Mouse (Mus musculus): ENCODE measurements around the gene 1700018F24Rik. TPM values are rescaled to one million over a fixed set of nuclear protein-coding genes. Genes with fewer than 3 reads are reported as not detected.
A peak's percentile ranks its signal among the peaks of the same experiment; 100 is the strongest.
"Not testable (repeated sequence)": the region's sequence is repeated elsewhere in the genome, so short reads cannot be mapped to it uniquely, and the experiment has no call there.

1700018F24Rik gene
- not detected in 2 replicates for polyA plus RNA-seq (2016; fragmentation: Nextera tagmentation; extraction: Ambion mirVana)

DNA sequence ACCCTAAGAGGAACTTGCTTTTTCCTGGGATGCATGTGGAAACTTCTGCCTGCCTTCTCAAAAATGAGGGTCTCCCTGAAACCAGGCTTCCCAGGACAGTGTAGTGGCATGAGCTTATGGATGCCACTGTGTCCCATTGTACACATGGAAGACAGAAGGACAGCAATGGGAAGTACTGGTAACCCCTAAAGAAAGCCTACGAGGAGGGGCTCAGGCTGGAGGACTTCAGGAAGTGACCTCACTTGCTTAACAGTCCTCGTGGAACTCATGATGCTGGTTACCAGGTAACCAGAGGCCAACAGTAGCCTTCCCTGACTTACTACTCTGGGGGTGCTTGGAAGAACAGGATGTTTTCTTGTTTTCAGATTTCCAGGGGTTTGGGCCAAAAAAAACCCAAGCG, at the start of gene 1700018F24Rik:
Gene 1700018F24Rik (plus strand): TSS at position 301 of the 400 bp plus-strand sequence.
- 59% methylated on average over 3 of the region's 3 CpGs for WGBS
- not testable (repeated sequence) for H3K4me1 ChIP-seq; H3K27me3 ChIP-seq (ENCODE audit: insufficient read depth, poor library complexity, severe bottlenecking); H3K4me3 ChIP-seq; DNase-seq (ENCODE audit: low spot score); H3K27ac ChIP-seq; H3K9me3 ChIP-seq; H3K36me3 ChIP-seq

DNA sequence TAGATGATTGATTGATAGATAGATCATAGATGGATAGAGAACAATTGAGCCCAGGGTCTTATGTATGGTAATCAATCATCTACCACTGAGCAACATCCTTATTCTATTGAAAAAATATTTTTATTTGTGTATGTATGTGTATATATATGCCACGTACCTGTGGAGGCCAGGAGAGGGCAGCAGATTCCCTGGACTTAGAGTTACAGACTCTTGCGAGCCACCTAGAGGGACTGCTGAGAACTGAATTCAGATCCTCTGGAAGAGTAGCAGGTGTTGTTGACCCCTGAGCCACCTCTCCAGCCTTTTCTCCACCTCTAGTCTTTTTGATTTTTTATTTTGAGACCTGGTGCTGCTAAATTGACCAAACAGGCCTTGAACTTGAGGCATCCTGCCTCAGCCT, 44.3 kb upstream of the 1700018F24Rik start:
- Histone ChIP-seq H3K36me3 (no peaks in the 10 kb centered on the region), H3K9me3 (no peaks in the 10 kb centered on the region), H3K4me3 (no peak overlapping the region), H3K4me1 (no peaks in the 10 kb centered on the region), H3K27ac (no peak overlapping the region), H3K27me3 (ENCODE audit: insufficient read depth, poor library complexity, severe bottlenecking) (no peaks in the 10 kb centered on the region)
- no peak for DNase-seq (ENCODE audit: low spot score)
- 28% methylated on average over 2 of the region's 2 CpGs for WGBS

GRCm38 (mm10) chr5:145003362-145003761, 39.4 kb upstream of the 1700018F24Rik start:
- no peak for DNase-seq (ENCODE audit: low spot score)
- no peaks in the 10 kb centered on the region for H3K27me3 ChIP-seq (ENCODE audit: insufficient read depth, poor library complexity, severe bottlenecking)
- H3K36me3 ChIP-seq = no peaks in the 10 kb centered on the region
- H3K9me3 ChIP-seq = no peaks in the 10 kb centered on the region
- H3K4me3 ChIP-seq = no peak overlapping the region
- peaks cover 15% of the 10 kb centered on the region for H3K4me1 ChIP-seq
- 86% methylated on average over 3 of the region's 3 CpGs for WGBS
- no peak overlapping the region for H3K27ac ChIP-seq

DNA sequence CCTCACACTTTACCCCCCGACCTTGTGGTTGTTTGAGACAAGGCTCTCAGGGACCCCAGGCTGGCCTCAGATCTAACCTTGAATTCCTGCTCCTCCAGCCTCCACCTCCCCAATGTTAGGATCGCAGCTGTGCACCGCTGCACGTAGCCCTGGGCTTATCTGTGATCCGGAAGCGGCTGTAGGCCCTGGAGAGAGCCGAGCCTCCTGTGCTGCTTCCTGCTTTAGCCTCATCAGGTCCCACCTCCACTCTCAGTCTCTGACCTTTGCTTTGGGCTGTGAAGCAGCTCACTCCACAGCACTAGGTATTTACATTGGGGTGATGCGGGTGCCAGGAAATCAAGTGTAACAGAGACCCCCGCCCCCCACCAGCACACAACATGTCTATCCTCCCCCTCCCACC, 38.3 kb upstream of the 1700018F24Rik start:
- Histone ChIP-seq H3K27ac (peak overlapping the region; percentile 60; the same call in 1 of the 2 replicates), H3K4me1 (peaks cover 15% of the 10 kb centered on the region), H3K36me3 (no peaks in the 10 kb centered on the region), H3K4me3 (no peak overlapping the region), H3K27me3 (ENCODE audit: insufficient read depth, poor library complexity, severe bottlenecking) (no peaks in the 10 kb centered on the region), H3K9me3 (no peaks in the 10 kb centered on the region)
- DNase-seq (ENCODE audit: low spot score) = no peak
- WGBS = 48% methylated on average over 9 of the region's 9 CpGs

DNA sequence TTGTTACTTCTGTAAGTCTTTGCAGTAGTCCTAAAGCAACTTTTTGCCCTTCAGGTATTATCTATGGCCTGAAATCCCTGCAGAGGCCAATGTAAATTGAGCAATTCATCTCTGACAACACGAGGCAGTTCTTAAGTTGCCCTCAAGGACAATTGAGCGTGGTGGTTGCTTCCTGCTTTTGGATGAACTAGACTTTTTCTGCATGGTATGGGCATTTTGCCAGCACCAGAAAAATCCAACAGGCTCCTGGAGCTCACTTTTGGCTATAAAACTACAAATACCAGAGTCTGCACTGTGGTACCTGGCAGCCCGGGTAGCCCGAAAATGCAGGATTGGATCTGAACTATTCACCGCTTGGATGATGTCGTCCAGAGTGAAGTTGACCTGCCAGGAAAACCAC, 37.2 kb upstream of the 1700018F24Rik start:
- Histone ChIP-seq H3K27me3 (ENCODE audit: insufficient read depth, poor library complexity, severe bottlenecking) (no peaks in the 10 kb centered on the region), H3K27ac (no peak overlapping the region), H3K36me3 (no peaks in the 10 kb centered on the region), H3K4me1 (peaks cover 15% of the 10 kb centered on the region), H3K9me3 (no peaks in the 10 kb centered on the region), H3K4me3 (no peak overlapping the region)
- DNase-seq (ENCODE audit: low spot score) = no peak
- WGBS = 83% methylated on average over 6 of the region's 6 CpGs

DNA sequence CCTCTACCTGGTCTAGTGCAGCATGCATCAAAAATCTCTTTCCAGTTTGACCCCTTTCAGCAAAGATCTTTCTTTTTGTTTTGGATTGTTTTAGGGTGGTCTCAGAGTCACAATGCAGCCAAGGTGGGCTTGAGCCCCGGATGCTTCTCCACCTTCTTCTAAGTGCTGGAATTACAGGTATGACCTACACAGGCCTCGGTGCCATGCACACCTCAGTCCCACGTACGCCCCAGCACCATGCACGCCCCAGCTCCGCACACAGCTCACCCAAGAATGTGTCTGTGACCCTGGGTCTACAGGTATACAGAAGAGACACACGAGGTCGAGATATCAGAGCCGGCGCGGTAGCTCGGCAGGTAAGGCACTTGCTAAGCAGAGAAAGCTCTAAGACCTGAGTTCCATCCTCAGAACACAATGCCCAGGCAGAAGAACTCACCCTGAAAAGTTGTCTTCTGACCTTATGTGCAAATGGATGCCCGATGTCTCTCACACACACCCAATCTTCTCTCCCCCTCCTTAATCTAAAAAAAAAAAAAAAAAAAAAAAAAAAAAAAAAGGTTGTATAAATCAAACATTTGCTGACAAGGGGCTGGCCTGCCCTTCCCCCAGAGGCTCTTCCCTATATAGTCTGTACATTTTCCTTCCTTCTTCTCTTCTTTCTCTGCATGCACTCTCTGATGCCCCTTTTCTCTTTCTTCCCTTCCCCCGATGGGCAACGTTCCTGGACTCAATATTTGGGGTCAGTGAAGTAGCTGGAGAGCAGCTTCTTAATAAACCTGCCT, 33.7 kb upstream of the 1700018F24Rik start:
- Histone ChIP-seq H3K4me1 (peaks cover 14% of the 10 kb centered on the region), H3K36me3 (no peaks in the 10 kb centered on the region), H3K9me3 (no peaks in the 10 kb centered on the region), H3K27me3 (ENCODE audit: insufficient read depth, poor library complexity, severe bottlenecking) (no peaks in the 10 kb centered on the region), H3K4me3 (no peak overlapping the region), H3K27ac (no peak overlapping the region)
- WGBS = 87% methylated on average over 15 of the region's 15 CpGs
- DNase-seq (ENCODE audit: low spot score) = no peak

DNA sequence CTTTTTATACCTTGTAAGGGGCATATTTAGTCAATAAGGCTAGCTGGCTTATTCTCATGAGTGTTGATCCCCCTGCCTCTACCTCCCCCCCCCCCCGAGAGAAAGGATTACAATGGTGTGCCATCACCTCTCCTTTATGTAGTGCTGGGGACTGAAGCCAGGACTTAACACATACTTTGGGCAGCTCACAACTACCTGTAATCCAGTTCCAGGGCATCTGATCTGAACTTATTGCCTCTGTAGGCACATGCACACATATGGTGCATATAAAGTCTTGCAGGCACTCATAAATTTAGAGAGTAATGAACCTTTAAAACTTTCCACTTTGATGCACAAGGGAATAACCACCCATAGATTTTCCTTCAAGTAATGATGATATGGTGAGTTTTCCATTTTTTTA, 28.5 kb upstream of the 1700018F24Rik start:
- Histone ChIP-seq H3K27ac (no peak overlapping the region), H3K27me3 (ENCODE audit: insufficient read depth, poor library complexity, severe bottlenecking) (no peaks in the 10 kb centered on the region), H3K9me3 (no peaks in the 10 kb centered on the region), H3K4me1 (0 out of 2 replicates have a peak, but pooled peaks cover 4% of the 10 kb centered on the region), H3K36me3 (no peaks in the 10 kb centered on the region), H3K4me3 (no peak overlapping the region)
- no peak for DNase-seq (ENCODE audit: low spot score)
- WGBS = 71% methylated on average over 1 of the region's 1 CpGs

DNA sequence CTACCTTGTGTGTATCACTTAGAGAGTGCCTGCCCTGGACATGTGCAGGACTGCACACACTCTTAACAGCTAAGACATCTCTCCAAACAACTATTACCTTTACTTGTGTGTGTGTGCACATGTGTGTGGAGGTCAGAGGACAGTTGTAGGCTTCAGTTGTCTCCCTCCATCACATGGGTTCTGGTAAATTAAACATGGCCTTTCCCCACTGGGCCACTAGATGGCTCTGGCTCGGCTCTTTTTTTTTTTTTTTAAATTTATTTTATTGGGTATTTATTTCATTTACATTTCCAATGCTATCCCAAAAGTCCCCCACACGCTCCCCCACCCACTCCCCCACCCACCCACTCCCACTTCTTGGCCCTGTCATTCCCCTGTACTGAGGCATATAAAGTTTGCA, 26.0 kb upstream of the 1700018F24Rik start:
- H3K27me3 ChIP-seq (ENCODE audit: insufficient read depth, poor library complexity, severe bottlenecking); H3K9me3 ChIP-seq; H3K4me3 ChIP-seq; H3K36me3 ChIP-seq; H3K27ac ChIP-seq; DNase-seq (ENCODE audit: low spot score): not testable (repeated sequence)
- H3K4me1 ChIP-seq = peaks cover 15% of the 10 kb centered on the region; the same call in 1 of the 2 replicates
- WGBS = 37% methylated on average over 2 of the region's 2 CpGs

DNA sequence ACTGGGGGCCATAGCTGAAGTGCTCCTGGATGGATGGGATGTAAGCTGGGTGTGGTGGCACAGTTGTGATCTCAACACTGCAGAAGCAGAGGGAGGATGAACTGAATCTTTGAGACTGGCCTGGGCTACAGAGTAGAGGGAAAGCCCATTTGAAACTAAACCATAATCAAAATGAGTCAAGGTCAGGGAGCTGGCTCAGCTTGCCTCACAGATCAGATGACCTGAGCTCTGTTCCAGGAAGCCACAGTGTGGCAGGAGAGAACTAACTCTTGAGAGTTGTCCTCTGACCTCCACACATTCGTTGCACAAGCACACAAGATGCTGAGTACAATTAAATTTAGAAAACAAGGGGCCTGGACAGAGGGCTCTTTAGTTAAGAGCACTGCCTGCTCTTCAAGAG, 22.5 kb upstream of the 1700018F24Rik start:
- H3K36me3 ChIP-seq; DNase-seq (ENCODE audit: low spot score); H3K27me3 ChIP-seq (ENCODE audit: insufficient read depth, poor library complexity, severe bottlenecking); H3K4me3 ChIP-seq; H3K9me3 ChIP-seq; H3K27ac ChIP-seq: not testable (repeated sequence)
- peaks cover 11% of the 10 kb centered on the region; the same call in 1 of the 2 replicates for H3K4me1 ChIP-seq
- 18% methylated on average over 1 of the region's 1 CpGs for whole genome bisulfite sequencing

GRCm38 (mm10) chr5:145020712-145021111, 22.1 kb upstream of the 1700018F24Rik start:
- WGBS = 21% methylated on average over 1 of the region's 1 CpGs

DNA sequence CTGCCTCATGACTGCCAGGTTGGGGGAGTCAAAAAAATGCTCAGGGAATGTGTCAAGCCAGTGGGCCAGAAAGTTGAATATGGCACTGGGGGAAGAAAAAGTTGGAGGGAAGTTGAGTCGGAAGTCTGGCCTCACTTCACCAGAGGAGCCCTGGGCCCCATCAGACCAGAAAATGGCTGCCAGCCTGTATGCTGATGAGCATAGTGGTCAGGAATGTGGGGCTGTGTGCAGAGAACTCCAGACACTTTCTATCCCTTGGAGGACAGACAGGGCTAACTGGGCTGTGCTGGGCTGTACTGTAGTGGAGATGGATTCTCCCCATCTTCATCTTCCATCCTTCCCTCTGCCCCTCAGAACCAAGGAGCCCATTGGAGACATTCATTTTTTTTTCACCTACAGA, 12.3 kb upstream of the 1700018F24Rik start:
- not testable (repeated sequence) for H3K9me3 ChIP-seq; H3K27me3 ChIP-seq (ENCODE audit: insufficient read depth, poor library complexity, severe bottlenecking); H3K4me1 ChIP-seq; H3K36me3 ChIP-seq; DNase-seq (ENCODE audit: low spot score); H3K27ac ChIP-seq; H3K4me3 ChIP-seq
- WGBS = 75% methylated on average over 1 of the region's 1 CpGs

More at GRCm38 (mm10) chr5:145020712-145021111, 22.1 kb upstream of the 1700018F24Rik start:
- H3K36me3 ChIP-seq; H3K4me3 ChIP-seq; H3K27me3 ChIP-seq (ENCODE audit: insufficient read depth, poor library complexity, severe bottlenecking); H3K9me3 ChIP-seq; H3K27ac ChIP-seq; DNase-seq (ENCODE audit: low spot score): not testable (repeated sequence)
- peaks cover 11% of the 10 kb centered on the region; the same call in 1 of the 2 replicates for H3K4me1 ChIP-seq

GRCm38 (mm10) chr5:145032391-145032790, 10.4 kb upstream of the 1700018F24Rik start, which contains the start of gene Gm4871:
Gene Gm4871 (minus strand): TSS chr5:145032754.
- H3K27ac ChIP-seq; H3K9me3 ChIP-seq; H3K27me3 ChIP-seq (ENCODE audit: insufficient read depth, poor library complexity, severe bottlenecking); DNase-seq (ENCODE audit: low spot score); H3K4me3 ChIP-seq; H3K4me1 ChIP-seq; H3K36me3 ChIP-seq: not testable (repeated sequence)
- 61% methylated on average over 5 of the region's 5 CpGs for WGBS

GRCm38 (mm10) chr5:145041628-145042027, 1.2 kb upstream of the 1700018F24Rik start:
- H3K4me3 ChIP-seq = no peak overlapping the region
- H3K4me1 ChIP-seq = no peaks in the 10 kb centered on the region
- no peaks in the 10 kb centered on the region for H3K36me3 ChIP-seq
- H3K9me3 ChIP-seq = no peaks in the 10 kb centered on the region
- WGBS = 41% methylated on average over 4 of the region's 4 CpGs
- H3K27ac ChIP-seq = no peak overlapping the region
- no peak for DNase-seq (ENCODE audit: low spot score)
- H3K27me3 ChIP-seq (ENCODE audit: insufficient read depth, poor library complexity, severe bottlenecking) = no peaks in the 10 kb centered on the region
